Mouse (Mus musculus) c-Kit-positive CD71-positive TER-119-positive erythroid progenitor cells, embryonic 14.5 days (primary cell): Measurements from ENCODE around the gene Dthd1.

Experiments
- DNase-seq: peaks from one replicate; pipeline ENCODE4 v3.0.0-alpha.2; 2013; ENCODE audit warnings: low spot score

Dthd1 gene

DNA sequence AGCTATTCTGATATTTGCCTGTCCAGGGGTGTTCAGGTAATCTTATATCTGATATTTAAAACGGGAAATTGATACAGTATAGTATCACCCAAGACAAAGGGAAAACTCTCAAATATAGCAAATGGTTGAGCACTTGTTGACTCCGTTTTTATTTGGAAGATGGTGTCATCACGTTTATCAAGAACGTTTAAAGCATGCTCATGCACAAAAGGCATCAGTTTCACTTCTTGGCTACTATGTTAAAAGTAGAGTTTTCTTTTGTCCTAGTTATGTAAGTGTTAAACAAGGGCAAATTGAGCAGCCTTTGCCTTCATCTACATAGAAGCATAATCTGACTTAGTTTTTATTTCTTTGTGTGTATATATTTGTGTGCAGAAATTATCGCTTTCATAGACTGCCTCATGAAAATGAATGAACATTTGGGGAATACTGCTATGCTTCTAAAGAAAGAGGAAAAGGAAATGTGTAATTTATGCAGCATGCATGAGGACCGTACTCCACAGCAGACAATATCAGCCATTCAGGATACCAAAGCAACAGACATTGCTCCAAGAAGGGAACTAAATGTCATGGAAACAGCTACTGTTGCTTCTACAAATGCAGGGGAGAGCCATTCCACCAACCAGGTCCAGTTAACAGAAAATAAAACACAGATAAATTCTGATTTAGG lies at the start of gene Dthd1:
TSS of gene Dthd1 (plus strand) at position 422 of the 670 bp plus-strand sequence.
- no peak for DNase-seq

DNA sequence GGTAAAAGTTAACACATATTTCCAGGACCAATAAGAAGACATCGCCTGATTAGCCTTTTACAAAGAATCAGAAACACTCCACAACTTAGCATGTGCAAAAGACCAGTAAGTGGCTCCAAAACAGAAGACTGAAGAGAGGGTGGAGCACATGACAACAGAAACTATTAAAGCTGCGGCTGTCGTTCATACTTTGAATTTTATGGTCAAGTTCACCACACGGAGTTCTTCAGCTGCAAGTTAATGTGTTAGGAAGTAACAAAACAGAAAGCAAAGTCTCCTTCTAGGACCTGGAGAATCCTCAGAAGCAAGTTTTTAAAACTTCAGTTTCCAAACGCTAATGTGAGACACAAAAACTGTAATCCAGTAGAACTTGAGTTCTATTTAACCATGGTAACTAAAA lies 49.5 kb upstream of the Dthd1 start:
- no peak for DNase-seq

DNA sequence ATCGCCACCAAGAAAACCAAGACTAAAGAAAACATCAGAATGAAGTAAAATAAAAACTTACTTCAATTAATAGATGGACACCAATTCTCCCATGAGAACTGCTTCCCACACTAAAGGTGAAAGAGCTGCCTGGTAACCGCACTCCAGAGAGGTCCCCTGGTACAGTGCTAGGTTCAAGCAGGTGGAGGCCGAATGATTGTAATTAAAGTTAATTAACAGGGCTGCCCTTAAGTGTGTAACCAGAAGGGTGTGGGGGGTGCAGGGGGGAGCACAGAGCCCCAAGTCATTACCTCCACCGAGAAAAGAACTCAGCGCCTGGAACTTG lies 48.2 kb upstream of the Dthd1 start:
- no peak for DNase-seq

DNA sequence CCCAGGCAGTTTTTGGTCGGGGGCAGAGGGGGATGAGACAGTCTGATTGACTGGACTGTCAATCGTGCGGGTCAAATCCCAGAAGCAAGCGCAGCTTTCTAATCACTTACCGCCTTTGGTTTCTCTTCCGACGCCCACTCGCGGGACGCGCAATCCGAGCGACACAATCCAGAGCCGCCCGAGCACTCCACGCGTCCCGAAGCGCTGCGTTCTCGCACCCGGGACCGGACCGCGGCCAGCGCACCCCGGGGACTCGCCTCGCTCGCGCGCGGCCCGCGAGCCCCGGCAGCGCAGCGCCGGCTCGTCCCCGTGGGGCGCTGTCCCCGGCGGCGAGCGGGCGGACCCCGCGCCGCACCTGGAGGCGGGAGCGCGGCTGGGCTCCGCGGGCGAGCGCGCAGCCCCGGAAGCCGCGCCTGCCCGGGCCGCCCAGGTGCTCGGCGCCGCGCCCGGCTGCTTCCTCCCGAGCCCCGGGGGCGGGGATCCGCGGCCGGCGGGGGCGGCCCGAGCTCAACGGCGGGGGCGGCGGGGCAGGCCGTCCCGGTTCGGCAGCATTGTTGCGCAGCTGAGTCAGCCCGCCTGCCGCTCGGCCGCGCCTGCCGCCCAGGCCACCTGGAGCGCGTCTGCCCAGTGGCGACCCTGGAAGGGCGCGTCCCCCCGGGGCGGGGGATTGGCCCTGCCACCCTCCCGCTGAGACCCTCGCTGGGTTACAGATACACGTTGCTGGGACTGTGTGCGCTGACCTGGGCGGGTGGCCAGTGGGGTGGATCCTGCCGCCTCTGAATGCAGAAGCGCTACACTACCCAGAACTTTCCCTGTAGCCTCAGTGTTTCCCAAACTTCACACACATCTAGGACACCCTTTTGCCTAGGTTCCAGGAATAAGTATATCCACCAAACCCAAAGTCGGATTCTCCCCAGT lies 47.6 kb upstream of the Dthd1 start, which contains the start of gene Arap2:
TSS of gene Arap2 (minus strand) at position 376 of the 918 bp plus-strand sequence.
- DNase-seq, result peak; percentile 2

DNA sequence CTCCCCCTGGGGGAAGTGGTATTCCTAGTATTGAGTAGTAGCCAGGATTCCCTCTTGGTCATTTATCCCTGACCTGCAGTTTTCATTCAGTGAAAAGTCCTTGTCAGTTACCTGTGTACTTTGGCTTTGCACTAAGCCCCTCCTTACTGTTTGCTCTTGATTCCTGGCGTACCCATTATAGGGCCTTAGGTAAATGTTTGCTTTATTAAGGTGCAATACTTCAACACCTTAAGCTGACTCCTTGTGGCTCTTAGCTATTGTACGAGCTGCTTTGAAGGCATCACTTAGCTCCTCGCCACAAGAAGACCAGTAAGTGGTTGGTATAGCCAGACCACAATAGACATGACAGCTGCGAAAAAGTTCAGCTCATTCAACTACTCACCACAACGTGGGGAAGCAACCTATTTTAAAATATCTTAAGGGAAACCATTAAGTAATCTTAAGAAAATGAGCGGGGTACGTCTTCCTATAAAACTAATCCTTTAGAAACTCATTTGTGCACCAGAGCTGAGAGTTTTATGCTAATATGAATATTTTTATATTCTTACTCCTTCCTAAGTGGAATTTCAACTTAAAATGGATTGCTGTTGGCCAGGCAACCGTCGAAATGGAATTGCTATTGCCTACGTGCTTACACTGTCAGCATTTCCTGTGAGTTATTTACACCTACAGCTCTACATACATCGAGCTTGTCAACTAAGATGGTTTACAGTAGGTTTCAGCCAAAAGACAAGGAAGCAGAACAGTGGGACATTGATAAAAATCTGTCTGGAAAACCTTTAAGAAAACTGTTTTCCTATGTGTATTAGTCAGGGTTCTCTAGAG lies 41.6 kb upstream of the Dthd1 start:
- no peak for DNase-seq

DNA sequence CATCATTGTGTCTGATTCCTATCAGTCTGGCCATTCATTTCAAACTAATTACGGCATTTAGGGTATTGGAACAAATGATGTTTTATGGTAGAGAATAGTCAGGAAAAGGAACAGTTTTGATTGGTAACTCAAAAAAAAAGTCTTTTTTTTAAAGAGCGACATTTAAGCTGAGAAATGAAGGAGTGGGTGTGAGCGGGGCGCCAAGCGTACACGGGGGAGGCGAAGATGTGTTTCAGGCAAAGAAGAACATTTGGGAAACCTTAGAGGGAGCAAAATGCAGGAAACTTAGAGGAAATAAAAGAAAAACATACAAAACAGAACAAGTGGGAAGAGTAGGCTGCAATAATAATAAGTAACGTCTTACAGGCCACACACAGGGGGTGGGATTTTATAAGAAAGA lies 35.8 kb upstream of the Dthd1 start:
- no peak for DNase-seq

DNA sequence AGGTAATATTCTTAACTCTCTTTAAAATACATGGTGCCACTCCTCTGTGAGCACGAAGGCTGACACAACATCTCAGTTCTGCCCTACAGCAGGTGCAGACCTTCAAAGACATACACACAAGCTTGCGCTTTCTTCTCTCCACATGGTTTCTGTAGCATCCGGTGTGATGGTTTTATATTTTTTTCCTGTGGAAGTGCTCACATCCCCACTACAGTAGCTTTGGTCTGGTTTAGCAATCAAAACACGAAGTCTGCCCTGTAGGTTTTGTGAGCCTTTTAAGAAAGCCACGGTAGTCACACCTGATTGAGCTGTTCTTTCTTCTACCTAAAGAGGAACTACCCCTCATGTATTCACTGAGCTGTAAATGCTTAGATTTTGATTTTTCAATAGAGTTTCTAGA lies 34.9 kb upstream of the Dthd1 start:
- DNase-seq, result no peak

DNA sequence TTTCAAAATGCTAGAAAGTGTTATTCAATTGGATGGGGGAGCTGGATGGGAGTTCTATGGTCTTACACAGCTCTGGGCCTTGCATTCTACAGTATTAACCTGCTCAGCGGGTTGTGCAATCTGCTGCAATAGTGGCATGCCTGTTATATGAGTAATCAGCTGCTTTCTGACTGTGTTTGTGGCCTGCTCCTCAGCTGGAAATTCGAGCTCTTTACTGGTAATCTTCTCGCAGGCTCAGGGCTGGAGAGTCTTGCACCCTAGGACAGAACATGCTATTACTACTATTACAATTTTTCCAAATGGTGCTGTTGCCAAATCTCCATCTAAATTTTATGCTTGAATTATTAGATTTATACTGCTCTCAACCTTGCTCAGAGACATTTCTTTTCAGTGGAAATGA lies 26.8 kb upstream of the Dthd1 start:
- no peak for DNase-seq

DNA sequence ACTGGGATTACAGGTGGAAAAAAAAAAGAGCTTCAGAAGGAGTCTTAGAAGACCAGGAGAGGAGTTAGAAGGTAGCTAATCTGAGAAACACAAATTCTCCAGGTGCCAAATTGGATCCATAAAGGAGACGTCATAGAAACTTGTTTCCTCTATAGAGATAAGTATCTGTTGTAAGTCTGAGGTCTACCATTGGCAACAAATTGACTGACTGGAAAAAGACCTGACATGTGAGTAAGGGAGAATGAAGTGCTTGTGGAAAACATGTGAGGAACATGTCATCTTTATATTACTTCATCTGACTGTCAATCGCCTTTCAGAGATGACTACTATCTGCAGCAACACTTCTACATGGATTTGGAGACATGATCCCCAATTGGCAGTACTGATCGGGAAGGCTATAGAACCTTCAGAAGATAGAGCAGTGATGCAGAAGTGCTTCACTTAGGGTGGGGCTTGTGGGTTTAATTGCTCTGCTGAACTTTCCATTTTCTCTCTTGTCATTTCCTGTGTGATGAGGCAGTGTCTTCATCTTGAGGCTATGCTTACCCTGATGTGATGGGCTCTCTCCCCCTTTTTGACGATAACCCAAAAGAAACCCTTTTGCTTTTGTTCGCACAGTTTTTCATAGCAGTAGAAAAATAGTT lies 22.6 kb upstream of the Dthd1 start:
- no peak for DNase-seq

DNA sequence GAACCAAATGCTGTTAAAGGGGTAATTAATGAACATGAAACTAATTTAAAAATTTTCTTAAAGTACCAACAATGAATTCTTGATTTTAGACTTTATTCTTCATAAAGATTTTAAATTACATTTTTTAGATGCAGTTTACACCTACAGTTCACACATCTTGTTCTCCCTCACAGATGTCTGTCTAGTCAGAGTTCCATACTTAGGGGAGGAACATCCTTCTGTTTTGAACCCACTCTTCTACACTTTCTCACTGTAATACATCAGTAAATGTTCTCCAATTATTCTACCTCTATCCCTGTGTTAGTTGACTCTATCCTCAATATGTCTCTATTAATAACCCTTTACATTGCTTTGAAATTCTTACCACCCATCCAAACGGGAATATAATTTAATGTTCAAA lies 20.8 kb upstream of the Dthd1 start:
- no peak for DNase-seq

DNA sequence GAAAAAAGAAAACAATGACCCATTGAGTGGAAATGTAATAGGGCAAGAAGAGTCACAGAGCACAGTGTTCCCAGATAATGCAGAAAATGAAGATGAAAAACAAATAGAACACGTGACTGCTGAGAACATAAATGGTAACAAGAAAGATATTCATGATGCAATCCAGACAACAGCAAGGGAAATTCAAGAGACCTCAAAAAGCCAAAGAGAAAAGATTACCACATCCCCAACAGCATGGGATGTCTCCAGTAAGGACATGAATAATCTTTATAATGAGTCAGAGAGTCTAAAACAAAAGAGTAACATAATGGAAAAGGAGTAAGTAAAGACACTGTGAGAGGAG lies 420 bp downstream of the Dthd1 start:
- no peak for DNase-seq

DNA sequence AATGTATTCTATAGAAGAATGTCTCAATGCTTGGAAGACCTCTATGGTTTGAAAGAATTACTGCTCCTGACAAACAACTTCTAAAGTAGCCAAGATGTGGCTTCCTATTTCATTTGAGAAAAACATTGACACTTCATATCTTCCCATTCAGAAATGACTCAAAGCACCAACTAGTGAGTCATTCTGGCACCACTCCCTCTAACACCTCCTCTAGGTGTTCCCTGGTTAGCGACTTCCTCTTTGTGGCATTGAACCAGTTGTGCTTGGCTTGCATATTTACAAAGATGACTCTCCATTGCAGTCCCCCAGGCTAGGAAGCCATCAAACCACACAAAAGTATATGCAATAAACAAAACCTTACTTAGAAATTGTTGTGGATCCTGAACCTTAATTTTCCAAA lies 2.1 kb downstream of the Dthd1 start:
- no peak for DNase-seq

DNA sequence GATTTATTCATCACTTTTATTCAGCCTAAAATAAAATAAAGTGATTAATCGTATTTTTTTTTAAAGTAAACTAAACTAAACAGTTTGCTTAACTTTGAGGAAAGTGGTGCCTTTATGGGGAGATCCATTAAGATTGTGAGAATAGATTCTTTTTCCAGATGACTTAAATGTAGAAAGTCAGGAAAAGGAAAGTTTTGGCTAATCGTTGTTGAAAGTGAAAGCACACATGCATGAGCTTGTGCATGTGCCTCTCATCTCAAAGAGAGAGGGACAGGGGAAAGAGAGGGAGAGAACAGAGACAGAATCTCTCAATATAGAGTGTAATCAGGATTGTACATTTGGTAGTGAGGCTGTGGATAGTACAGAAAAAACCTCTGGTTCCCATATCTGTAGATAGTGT lies 5.9 kb downstream of the Dthd1 start:
- DNase-seq, result no peak

DNA sequence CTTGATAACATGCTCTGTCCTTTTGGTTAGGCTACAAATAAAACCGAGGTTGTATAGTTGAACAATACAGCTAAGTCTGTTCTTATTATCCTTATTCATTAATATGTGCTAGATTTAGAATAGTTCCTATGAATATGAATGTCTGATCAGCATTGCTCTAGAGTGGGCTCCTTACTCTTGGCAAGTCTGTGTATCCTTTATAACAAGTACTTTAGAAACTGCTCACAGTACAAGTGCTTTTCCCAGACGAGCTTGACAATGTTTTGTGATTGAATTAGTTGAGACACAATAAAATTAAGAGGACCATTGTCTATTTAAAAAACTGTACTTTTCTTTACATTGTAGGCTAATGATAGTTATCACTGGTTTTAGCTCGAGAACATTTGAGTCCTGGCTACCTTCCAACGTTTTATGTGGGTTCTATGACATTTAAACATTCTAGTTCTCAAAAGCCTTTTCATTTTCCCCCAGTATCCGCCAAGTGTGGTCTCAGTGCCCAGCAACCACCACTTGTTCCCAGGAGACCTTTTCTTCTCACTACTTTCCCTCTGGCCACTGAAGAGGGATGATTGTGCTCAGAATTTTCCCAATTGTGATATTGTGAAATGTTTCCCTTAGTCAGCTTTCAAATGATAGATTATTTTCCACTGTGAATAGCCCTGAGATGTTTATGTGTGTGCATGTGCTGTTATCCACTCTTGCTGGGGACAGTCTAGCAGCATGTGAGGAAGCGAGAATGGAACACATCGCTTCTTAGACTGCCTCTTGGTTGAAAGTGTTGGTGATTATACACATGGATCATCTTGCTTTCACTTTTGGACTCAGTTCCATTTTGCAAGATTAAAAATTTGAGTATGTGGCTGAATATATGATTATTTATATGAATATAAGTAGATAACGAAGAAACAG lies 7.0 kb downstream of the Dthd1 start:
- no peak for DNase-seq

DNA sequence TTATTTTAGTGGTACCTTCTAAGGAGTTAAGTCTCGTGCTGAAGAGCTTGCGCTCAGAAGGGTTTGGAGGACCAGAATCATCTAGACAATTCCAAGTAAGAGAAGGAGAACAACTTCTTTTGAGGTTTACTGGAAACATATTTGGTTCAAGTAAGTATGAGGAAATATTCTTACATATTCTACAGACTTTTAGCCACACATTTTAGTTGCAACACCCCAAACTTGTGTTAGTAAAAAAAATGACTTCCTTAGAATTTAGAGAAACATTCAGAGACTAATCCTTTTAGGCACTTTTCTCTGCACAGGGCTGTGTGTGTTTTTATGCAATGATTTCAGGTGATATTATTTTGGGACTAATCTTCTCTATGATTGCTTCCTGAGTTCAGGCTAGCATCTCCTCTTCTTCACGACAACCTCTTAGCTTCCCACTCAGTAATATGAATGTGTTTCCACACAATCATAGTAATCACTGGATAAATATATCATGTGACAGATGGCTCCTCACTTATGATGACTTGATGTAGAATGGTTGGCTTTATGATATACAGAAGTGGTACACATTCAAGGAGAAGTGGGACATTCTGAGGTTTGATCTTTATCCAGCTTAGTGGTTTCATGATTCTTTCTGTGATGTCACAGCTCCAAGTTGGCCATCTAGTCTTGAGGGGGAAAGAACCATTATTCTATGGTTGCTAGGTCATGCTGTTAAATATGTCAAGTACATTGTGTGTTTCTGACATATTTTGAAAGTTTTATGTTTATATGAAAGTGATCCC lies 29.5 kb downstream of the Dthd1 start:
- no peak for DNase-seq

DNA sequence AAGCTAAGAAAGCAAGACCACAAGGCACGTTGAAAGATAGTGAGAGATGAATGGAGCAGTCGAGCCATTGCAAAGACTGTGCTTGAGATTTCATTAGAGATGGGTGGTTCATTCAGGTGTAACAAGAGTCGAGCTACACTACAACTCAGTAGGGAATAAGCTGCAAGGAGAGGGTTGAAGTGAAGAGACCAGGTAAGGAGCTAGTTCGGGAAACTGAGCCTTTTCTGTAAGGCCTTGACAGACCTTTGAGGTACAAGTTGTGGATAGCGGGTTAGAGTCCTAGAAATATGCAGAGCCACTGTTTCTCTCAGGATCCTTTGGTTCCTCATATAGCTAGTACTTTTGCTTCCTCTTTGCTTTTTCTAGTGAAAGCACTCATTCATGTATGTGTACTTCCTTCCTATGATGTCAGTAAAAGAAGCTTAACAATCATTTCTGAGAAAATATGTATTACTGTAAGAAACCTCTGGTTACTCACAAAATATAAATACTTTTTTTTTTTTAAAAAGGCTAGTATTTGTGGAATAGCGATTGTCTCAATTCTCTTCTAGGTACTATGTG lies 33.0 kb downstream of the Dthd1 start:
- DNase-seq, result no peak

DNA sequence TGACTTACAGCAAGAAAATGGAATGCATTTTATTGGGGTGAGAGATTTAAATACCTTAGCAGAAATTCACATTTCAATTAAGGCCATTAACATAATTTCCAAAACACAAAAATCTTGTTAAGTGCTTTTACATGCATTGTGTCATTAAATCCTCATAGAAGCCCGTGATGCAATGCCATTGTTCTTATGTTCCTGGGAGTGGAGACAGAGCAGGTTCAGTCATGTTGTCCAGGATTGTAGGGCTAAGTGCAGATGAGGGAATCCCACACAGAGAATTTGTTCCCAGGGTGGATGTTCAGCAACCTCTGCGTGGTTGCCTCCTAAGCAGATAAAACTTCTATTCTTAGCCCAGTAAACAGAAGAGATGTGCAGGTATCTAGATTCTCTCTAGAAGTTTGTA lies 37.7 kb downstream of the Dthd1 start:
- DNase-seq, result no peak

DNA sequence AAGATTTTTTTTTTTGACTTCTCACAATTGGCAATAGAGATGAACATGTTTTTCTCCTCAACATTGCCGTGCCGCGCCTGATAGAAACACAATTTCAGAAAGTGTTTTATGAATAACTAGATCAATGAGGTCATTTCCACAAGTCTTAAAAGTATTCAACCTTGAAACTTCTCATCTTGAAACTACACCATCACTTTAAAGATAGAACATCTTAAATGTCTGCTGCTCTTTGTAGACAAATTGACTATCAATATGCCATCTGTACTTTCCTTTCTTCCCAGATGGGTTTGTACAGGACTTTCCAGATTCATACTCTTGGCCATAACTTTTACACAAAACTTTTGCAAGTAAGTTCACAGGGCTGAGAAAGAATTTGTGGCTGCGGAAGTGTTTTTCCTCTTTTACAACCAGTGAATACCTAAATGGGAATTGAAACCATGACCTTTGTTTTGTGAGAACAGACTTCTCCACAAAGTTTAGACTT lies 40.8 kb downstream of the Dthd1 start:
- DNase-seq, result no peak

DNA sequence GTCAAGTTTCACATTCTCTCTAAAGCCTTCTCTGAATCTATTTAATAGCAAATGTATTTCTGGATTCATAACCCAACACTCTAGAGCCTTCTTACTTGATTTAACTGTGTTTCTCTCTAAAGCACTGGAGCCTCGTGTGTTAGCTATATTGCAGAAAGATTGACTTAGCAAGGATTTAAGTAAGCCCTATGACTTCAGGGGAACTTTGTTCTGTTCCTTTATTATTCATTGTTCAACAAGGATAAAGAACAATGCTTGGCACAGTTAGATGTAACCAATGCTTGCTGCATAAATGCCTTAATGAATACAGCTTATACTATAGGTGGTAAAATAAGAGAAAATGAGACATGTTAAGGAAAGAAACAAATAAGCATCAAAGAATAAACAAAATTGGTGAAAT lies 43.9 kb downstream of the Dthd1 start:
- no peak for DNase-seq

DNA sequence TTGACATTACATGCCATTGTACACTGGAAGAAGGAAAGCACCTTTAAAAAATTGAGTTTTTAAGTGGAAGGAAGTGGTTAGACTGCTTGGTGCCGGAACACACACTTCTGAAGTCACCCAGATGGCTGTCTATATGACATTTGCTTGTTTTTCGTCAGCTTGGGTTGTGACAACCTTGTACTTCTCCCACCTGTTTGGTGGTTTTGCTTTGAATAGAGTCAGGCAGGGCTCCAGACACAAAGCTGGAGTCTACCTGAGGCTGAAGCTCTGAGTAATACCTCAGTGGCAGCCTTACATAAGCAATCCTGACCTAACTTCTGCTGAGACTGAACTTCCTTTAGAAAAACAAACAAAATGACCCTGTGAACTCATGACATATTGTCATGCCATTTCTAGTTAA lies 44.7 kb downstream of the Dthd1 start:
- no peak for DNase-seq
